In the genomic region with DNA sequence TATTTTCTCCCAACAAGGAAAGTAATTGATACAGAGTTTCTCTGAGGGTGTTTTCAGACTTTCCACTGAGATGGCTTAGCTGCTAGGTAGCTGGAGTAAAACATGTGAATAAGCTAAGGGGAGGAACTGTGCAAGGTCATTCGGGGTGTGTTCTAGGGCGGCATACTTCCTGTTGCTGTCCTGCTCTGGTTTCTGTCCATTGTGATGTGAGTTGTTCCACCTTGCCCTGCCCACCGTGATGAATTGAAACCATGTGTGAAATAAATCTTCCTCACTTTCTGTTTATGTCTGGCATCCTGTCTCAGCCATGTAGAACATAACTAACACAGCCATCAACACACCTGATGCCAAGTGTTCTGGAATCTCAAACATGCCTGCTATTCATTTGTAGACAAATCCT, we compare ENCODE assay signal across 14 mouse cellular contexts.
DNase-seq lines count a peak whose midpoint lies in the region; ATAC-seq lines count a peak whose summit lies in the region.
"Had no signal": no experiment of that assay in that cellular context is flagged by ENCODE, and none has a peak within 500 bp of the region (broad histone marks: within the 10 kb centered on the region; RNA-seq: fewer than 3 reads in every experiment).

No protein-coding gene starts in this region.

- no peak overlapping the region for H3K27ac ChIP-seq in forebrain, embryonic 11.5 days (ENCODE audit: low read depth, low read length)
- H3K27ac ChIP-seq: embryonic facial prominence, embryonic 13.5 days; forebrain, embryonic 15.5 days; limb, embryonic 15.5 days had no signal

- H3K36me3 ChIP-seq in forebrain, embryonic 11.5 days (ENCODE audit: control insufficient read depth, insufficient read depth, low read length): no peaks in the 10 kb centered on the region
- H3K36me3 ChIP-seq: embryonic facial prominence, embryonic 13.5 days; forebrain, embryonic 15.5 days; limb, embryonic 15.5 days had no signal

- WGBS in forebrain, embryonic 11.5 days: 75% methylated on average over 3 of the region's 3 CpGs

- no peak overlapping the region for H3K9ac ChIP-seq in forebrain, embryonic 11.5 days (ENCODE audit: low read length)
- H3K9ac ChIP-seq: embryonic facial prominence, embryonic 13.5 days; forebrain, embryonic 15.5 days; limb, embryonic 15.5 days had no signal

- H3K4me2 ChIP-seq in forebrain, embryonic 11.5 days (ENCODE audit: low read depth, low read length, severe bottlenecking): no peak overlapping the region
- H3K4me2 ChIP-seq: embryonic facial prominence, embryonic 13.5 days; forebrain, embryonic 15.5 days; limb, embryonic 15.5 days had no signal

- H3K9me3 ChIP-seq in forebrain, embryonic 11.5 days (ENCODE audit: control insufficient read depth, low read length): no peaks in the 10 kb centered on the region
- H3K9me3 ChIP-seq: embryonic facial prominence, embryonic 13.5 days; forebrain, embryonic 15.5 days; limb, embryonic 15.5 days had no signal

- no peak overlapping the region for H3K4me3 ChIP-seq in forebrain, embryonic 11.5 days (ENCODE audit: low read depth, low read length)
- H3K4me3 ChIP-seq: embryonic facial prominence, embryonic 13.5 days; forebrain, embryonic 15.5 days; limb, embryonic 15.5 days; megakaryocyte, embryonic 14.5 days had no signal

- peak; percentile 5 to 19 for DNase-seq in adrenal gland, adult (ENCODE audit: inconsistent age in 2 of 2, low spot score in 1 of 2)
- no peak for DNase-seq in adrenal gland, adult 2 months
- DNase-seq in kidney, postnatal 14 days: peak; percentile 15
- no peak for DNase-seq in kidney, postnatal 10 days
- peak; percentile 35 for DNase-seq in forelimb bud, embryonic 11.5 days (ENCODE audit: low read depth, low spot score)
- peak; percentile 34 for DNase-seq in yolk sac, embryonic 10.5 days (ENCODE audit: low spot score)
- no peak for DNase-seq in forebrain, embryonic 11.5 days (ENCODE audit: low spot score)
- no peak for DNase-seq in urinary bladder, postnatal 25 days (ENCODE audit: low spot score)
- DNase-seq: gastrocnemius, postnatal 36 days; right cerebral cortex, postnatal 4 days had no signal

- no peaks in the 10 kb centered on the region for H3K4me1 ChIP-seq in forebrain, embryonic 11.5 days (replicated peaks; ENCODE audit: control insufficient read depth, insufficient read depth, low read length)
- H3K4me1 ChIP-seq: forebrain, embryonic 15.5 days; megakaryocyte, embryonic 14.5 days had no signal

- no peaks in the 10 kb centered on the region for H3K27me3 ChIP-seq in forebrain, embryonic 11.5 days (ENCODE audit: control insufficient read depth, insufficient read depth, low read length)
- H3K27me3 ChIP-seq: embryonic facial prominence, embryonic 13.5 days; forebrain, embryonic 15.5 days; limb, embryonic 15.5 days; megakaryocyte, embryonic 14.5 days had no signal

- no peak for ATAC-seq in forebrain, embryonic 11.5 days (replicated peaks; ENCODE audit: low FRiP score)
- ATAC-seq: forebrain, embryonic 15.5 days had no signal

Comparison
In these comparisons a context has a peak if more than half of its experiments do, and no peak if none do; other contexts are left out.
1. DNase-seq: peak in adrenal gland, adult (2 of 2), kidney, postnatal 14 days (single experiment), forelimb bud, embryonic 11.5 days (single experiment) and yolk sac, embryonic 10.5 days (single experiment); none in adrenal gland, adult 2 months (single experiment), kidney, postnatal 10 days (single experiment), forebrain, embryonic 11.5 days (single experiment) and urinary bladder, postnatal 25 days (single experiment).